Mouse (Mus musculus) G1E (cell line): ENCODE measurements at regions not wholly inside any gene's neighbourhood (a gene's known extent, or its start where the extent isn't known, plus 50 kb on each side); places are given as distances from the start of the nearest gene placed in this dataset.

ENCODE experiments used
- ATAC-seq: 2 replicates; pipeline ENCODE4 v1.8.0; 2016; ENCODE audit warnings: mild to moderate bottlenecking; ENCODE audit not compliant: insufficient number of reproducible peaks, poor library complexity, low FRiP score, severe bottlenecking; ENCODE audit errors: extremely low read depth
- DNase-seq: peaks from one replicate; pipeline ENCODE4 v3.0.0; 2012; ENCODE audit warnings: low spot score
- H3K27me3 ChIP-seq: 2 replicates; pipeline ENCODE4 v1.6.1; 2012; ENCODE audit warnings: mild to moderate bottlenecking, low read length, inconsistent platforms; ENCODE audit not compliant: insufficient read depth
- H3K36me3 ChIP-seq: replicated peaks from 2 replicates; pipeline ENCODE3; 2012; ENCODE audit warnings: mild to moderate bottlenecking, inconsistent platforms
- H3K4me1 ChIP-seq: 2 replicates; pipeline ENCODE4 v1.6.1; 2012; ENCODE audit warnings: low read depth, low read length, inconsistent platforms, mixed read lengths; ENCODE audit not compliant: insufficient read depth
- H3K4me3 ChIP-seq: 2 replicates; pipeline ENCODE4 v1.5.1; 2012; ENCODE audit warnings: low read depth, mild to moderate bottlenecking, inconsistent platforms, low read length, moderate library complexity, mixed read lengths
- H3K9me3 ChIP-seq: replicated peaks from 2 replicates; pipeline ENCODE4 v1.6.1; 2012; ENCODE audit warnings: inconsistent platforms
- CTCF ChIP-seq: IDR thresholded peaks from 2 replicates; pipeline ENCODE4 v1.5.1; 2012; ENCODE audit warnings: low read depth, low read length, inconsistent platforms, mixed read lengths
- GATA1 ChIP-seq: IDR thresholded peaks from 2 replicates; pipeline ENCODE4 v1.6.1; 2012; ENCODE audit warnings: borderline replicate concordance, low read length, inconsistent platforms, mixed read lengths
- GATA2 ChIP-seq: IDR thresholded peaks from 2 replicates; pipeline ENCODE4 v1.6.1; 2012; ENCODE audit warnings: low read depth, low read length, inconsistent platforms, borderline replicate concordance
- POLR2AphosphoS5 ChIP-seq: IDR thresholded peaks from 2 replicates; pipeline ENCODE4 v1.6.1; 2012; ENCODE audit warnings: low read depth, low read length, inconsistent platforms; ENCODE audit not compliant: insufficient replicate concordance
- TAL1 ChIP-seq: conservative IDR thresholded peaks from 2 replicates; pipeline ENCODE4 v1.6.1; 2012; ENCODE audit warnings: low read depth, low read length, inconsistent platforms, mixed read lengths

DNA sequence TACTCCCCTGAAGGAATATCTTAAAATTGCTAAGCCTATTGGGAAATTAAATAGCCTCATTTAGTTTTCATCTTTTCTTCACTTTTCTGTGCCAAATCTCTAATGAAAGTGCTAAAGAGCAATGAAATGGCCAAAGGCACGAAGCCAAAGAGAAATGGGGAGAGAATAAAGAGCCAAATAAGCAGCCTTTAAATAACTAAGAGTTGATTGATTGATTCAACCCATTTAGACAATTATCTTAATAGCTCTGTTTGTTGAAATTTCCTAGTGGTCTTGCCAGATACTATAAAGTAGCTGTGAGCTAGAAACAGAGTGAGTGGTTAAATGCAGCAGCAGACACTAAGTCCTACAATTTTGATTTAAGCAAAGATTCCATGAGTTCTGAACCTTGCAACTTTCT, 891.9 kb downstream of the Slitrk1 start:
- Histone ChIP-seq H3K4me1 (no peaks in the 10 kb centered on the region), H3K36me3 (no peaks in the 10 kb centered on the region), H3K9me3 (peaks cover 2% of the 10 kb centered on the region), H3K27me3 (no peaks in the 10 kb centered on the region), H3K4me3 (no peak overlapping the region)
- DNase-seq (no peak), ATAC-seq (no peak)
- TF ChIP-seq CTCF = no peak
- TF ChIP-seq TAL1 = no peak
- TF ChIP-seq GATA1 = no peak
- no peak for TF ChIP-seq POLR2AphosphoS5
- no peak for TF ChIP-seq GATA2

DNA sequence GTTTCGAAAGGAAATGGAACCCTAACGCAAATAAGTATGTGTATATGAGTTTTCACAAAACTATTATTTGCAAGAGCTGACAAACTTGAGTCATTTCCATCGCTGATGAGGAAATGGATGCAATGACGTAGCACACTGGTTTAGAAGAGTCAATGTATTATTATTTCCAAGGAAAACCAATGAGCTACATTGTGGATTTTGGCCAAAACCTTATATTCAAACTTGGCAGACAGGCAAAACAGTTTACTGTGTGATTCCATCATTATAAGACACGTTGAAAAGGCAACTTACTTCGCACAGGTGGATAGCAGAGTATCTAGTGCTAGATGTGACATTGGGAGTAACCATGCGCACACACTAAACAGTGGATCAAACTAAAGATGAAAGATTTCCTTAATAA, 892.6 kb downstream of the Slitrk1 start:
- no peaks in the 10 kb centered on the region for H3K36me3 ChIP-seq
- no peaks in the 10 kb centered on the region for H3K4me1 ChIP-seq
- DNase-seq (no peak), ATAC-seq (no peak)
- H3K9me3 ChIP-seq = peaks cover 2% of the 10 kb centered on the region
- H3K27me3 ChIP-seq = no peaks in the 10 kb centered on the region
- H3K4me3 ChIP-seq = no peak overlapping the region
- TF ChIP-seq GATA1 (no peak), GATA2 (no peak), TAL1 (no peak), CTCF (no peak), POLR2AphosphoS5 (no peak)

DNA sequence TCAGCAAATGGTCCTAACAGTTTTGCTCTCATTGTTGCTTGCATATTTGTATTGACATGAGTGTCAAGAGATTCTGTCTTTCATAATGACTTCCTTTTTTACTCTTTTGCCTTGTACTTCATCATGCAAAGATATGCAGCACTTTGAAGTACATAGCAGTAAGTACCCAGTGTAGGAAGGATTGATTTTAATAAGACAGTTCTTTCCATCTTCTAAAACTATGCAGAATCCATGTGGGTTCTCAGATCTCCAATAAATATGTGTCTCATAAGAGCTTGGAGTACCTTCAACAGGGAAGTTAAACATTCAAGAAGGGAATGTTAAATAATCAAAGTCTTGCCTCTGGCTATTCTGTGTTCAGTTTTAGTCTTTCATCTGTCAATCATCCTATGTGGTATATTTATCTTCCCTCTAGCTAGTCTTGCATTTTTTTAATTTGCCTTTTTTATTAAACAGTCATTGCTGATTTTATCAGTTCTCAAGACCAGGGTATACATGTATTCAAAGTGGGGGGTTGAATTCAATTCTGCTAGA, 926.1 kb downstream of the Slitrk1 start:
- ATAC-seq (no peak), DNase-seq (no peak)
- Histone ChIP-seq H3K4me3 (no peak overlapping the region), H3K36me3 (no peaks in the 10 kb centered on the region), H3K9me3 (0 out of 2 replicates have a peak, but pooled peaks cover 4% of the 10 kb centered on the region), H3K27me3 (no peaks in the 10 kb centered on the region), H3K4me1 (no peaks in the 10 kb centered on the region)
- no peak for TF ChIP-seq TAL1
- no peak for TF ChIP-seq POLR2AphosphoS5
- TF ChIP-seq GATA1 = no peak
- no peak for TF ChIP-seq CTCF
- no peak for TF ChIP-seq GATA2

DNA sequence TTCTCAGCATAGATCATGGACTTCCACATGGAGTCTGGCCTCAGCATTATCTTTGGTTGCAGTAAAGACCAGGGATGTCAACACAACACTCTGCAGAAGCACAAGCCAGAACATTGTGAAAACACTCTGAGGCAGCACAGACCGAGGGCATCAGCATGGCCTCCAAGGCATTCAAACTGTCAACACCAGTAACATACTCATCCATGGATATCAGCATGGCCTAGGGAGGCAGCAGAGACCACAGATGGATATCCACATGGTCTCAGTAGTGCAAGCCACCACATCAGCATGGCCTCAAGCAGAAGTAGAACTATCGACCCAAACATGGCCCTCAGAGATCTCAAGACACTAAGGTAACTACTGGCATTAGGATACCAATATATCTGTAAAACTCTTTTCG, 935.8 kb downstream of the Slitrk1 start:
- ATAC-seq (no peak), DNase-seq (no peak)
- TF ChIP-seq GATA2 = no peak
- TF ChIP-seq POLR2AphosphoS5 = no peak
- TF ChIP-seq CTCF = no peak
- TF ChIP-seq GATA1 = no peak
- TF ChIP-seq TAL1 = no peak
- Histone ChIP-seq H3K4me1 (no peaks in the 10 kb centered on the region), H3K36me3 (no peaks in the 10 kb centered on the region), H3K9me3 (0 out of 2 replicates have a peak, but pooled peaks cover 2% of the 10 kb centered on the region), H3K4me3 (no peak overlapping the region), H3K27me3 (no peaks in the 10 kb centered on the region)

DNA sequence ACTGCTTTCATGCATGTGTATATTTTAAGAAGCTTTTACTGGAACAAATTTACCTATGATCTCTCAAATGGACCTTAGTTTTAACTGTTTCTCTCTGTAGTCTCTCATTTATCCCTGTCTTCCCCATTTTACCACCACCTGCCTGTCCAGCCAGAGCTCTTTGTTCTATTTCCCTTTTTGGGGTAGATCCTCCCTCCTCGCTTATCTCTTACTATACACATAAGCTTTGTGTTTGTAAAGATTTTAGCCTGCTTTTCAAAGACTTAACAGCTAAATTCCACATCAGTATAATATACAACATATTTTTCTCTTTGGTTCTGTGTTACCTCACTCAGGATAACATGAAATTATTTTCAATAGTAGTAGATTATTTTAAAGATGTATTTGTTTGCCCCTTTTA, 961.9 kb downstream of the Slitrk1 start:
- Histone ChIP-seq H3K4me1 (no peaks in the 10 kb centered on the region), H3K4me3 (no peak overlapping the region), H3K27me3 (no peaks in the 10 kb centered on the region), H3K9me3 (peaks cover 2% of the 10 kb centered on the region), H3K36me3 (no peaks in the 10 kb centered on the region)
- TF ChIP-seq GATA2 (no peak), GATA1 (no peak), CTCF (no peak), POLR2AphosphoS5 (no peak), TAL1 (no peak)
- ATAC-seq (no peak), DNase-seq (no peak)

DNA sequence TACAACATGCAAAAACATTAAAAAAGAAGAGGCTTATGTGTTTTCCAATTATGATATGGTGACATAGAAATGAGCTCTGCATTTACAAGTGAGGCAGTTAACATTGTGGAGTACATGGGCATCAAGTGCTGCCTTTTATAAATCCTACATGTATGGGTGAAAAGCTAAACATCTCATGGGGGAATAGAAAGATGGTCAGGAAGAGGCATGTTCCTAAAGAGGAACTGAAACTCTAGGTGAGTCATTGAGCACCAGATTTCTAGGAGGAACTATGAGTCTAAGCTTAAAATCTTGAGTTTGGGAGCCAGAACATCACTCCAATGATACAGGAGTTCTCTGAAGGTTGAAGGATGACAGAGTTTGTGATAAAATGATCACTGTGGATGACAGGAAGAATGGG, 1010.2 kb downstream of the Slitrk1 start:
- ATAC-seq = no peak
- no peak overlapping the region for H3K4me3 ChIP-seq
- TF ChIP-seq CTCF (no peak), TAL1 (no peak), GATA2 (no peak), POLR2AphosphoS5 (no peak), GATA1 (no peak)
- H3K27me3 ChIP-seq = no peaks in the 10 kb centered on the region
- H3K9me3 ChIP-seq = peaks cover 3% of the 10 kb centered on the region
- no peaks in the 10 kb centered on the region for H3K4me1 ChIP-seq
- no peak for DNase-seq
- no peaks in the 10 kb centered on the region for H3K36me3 ChIP-seq
